Mouse (Mus musculus): ENCODE data around the gene Trpv3. TPM values are rescaled to one million over a fixed set of nuclear protein-coding genes. Genes with fewer than 3 reads are reported as not detected.

Trpv3 gene
- 0.17 and 0.86 TPM in 2 replicates for polyA plus RNA-seq (2012; rRNA removed)

- Histone ChIP-seq H3K36me3 (ENCODE audit: control insufficient read depth, insufficient read depth, low read length) (no peaks in the 10 kb centered on the region), H3K4me1 (ENCODE audit: control insufficient read depth, insufficient read depth, insufficient read length, low read length) (peaks cover 13% of the 10 kb centered on the region; the same call in 1 of the 2 replicates), H3K27me3 (ENCODE audit: control insufficient read depth, insufficient read depth, low read length) (no peaks in the 10 kb centered on the region), H3K27ac (ENCODE audit: insufficient read depth, low read depth, low read length) (no peak within 1 kb of the TSS), H3K4me3 (ENCODE audit: low read depth, low read length) (peak within 1 kb of the TSS; percentile 33; the same call in 1 of the 2 replicates)
- 32% methylated on average over 7 of the region's 7 CpGs for WGBS
- no peak for TF ChIP-seq POLR2A (IDR thresholded peaks at IDR 0.05; ENCODE audit: low read depth, low read length)
- TF ChIP-seq CTCF (IDR thresholded peaks at IDR 0.05; ENCODE audit: extremely low read depth, insufficient read length, insufficient replicate concordance, low read depth, low read length) = no peak
Observed at GRCm38 (mm10) chr11:73267267-73267666, at the start of gene Trpv3. Trpv3 (plus strand) TSS chr11:73267388.

GRCm38 (mm10) chr11:73219671-73220070 is 47.5 kb upstream of the Trpv3 start:
- TF ChIP-seq POLR2A (IDR thresholded peaks at IDR 0.05; ENCODE audit: low read depth, low read length) = no peak
- peak; percentile 46; the same call in 1 of the 2 replicates for TF ChIP-seq CTCF (IDR thresholded peaks at IDR 0.05; ENCODE audit: extremely low read depth, insufficient read length, insufficient replicate concordance, low read depth, low read length)
- no peak overlapping the region for H3K4me3 ChIP-seq (ENCODE audit: low read depth, low read length)
- 71% methylated on average over 2 of the region's 2 CpGs for WGBS
- no peaks in the 10 kb centered on the region for H3K27me3 ChIP-seq (ENCODE audit: control insufficient read depth, insufficient read depth, low read length)
- H3K36me3 ChIP-seq (ENCODE audit: control insufficient read depth, insufficient read depth, low read length) = peaks cover 22% of the 10 kb centered on the region
- H3K27ac ChIP-seq (ENCODE audit: insufficient read depth, low read depth, low read length) = no peak overlapping the region
- H3K4me1 ChIP-seq (ENCODE audit: control insufficient read depth, insufficient read depth, insufficient read length, low read length) = peaks cover 2% of the 10 kb centered on the region; the same call in 1 of the 2 replicates

GRCm38 (mm10) chr11:73220651-73221050 is 46.5 kb upstream of the Trpv3 start:
- H3K27me3 ChIP-seq (ENCODE audit: control insufficient read depth, insufficient read depth, low read length) = no peaks in the 10 kb centered on the region
- no peak overlapping the region for H3K4me3 ChIP-seq (ENCODE audit: low read depth, low read length)
- WGBS = 90% methylated on average over 1 of the region's 1 CpGs
- no peak for TF ChIP-seq POLR2A (IDR thresholded peaks at IDR 0.05; ENCODE audit: low read depth, low read length)
- no peak for TF ChIP-seq CTCF (IDR thresholded peaks at IDR 0.05; ENCODE audit: extremely low read depth, insufficient read length, insufficient replicate concordance, low read depth, low read length)
- peaks cover 2% of the 10 kb centered on the region; the same call in 1 of the 2 replicates for H3K4me1 ChIP-seq (ENCODE audit: control insufficient read depth, insufficient read depth, insufficient read length, low read length)
- H3K36me3 ChIP-seq (ENCODE audit: control insufficient read depth, insufficient read depth, low read length) = peaks cover 16% of the 10 kb centered on the region
- H3K27ac ChIP-seq (ENCODE audit: insufficient read depth, low read depth, low read length) = no peak overlapping the region

GRCm38 (mm10) chr11:73222846-73223245 is 44.3 kb upstream of the Trpv3 start:
- no peak for TF ChIP-seq POLR2A (IDR thresholded peaks at IDR 0.05; ENCODE audit: low read depth, low read length)
- no peak for TF ChIP-seq CTCF (IDR thresholded peaks at IDR 0.05; ENCODE audit: extremely low read depth, insufficient read length, insufficient replicate concordance, low read depth, low read length)
- H3K4me1 ChIP-seq (ENCODE audit: control insufficient read depth, insufficient read depth, insufficient read length, low read length) = peaks cover 2% of the 10 kb centered on the region; the same call in 1 of the 2 replicates
- H3K27ac ChIP-seq (ENCODE audit: insufficient read depth, low read depth, low read length) = no peak overlapping the region
- no peaks in the 10 kb centered on the region for H3K27me3 ChIP-seq (ENCODE audit: control insufficient read depth, insufficient read depth, low read length)
- H3K36me3 ChIP-seq (ENCODE audit: control insufficient read depth, insufficient read depth, low read length) = peaks cover 12% of the 10 kb centered on the region
- 32% methylated on average over 5 of the region's 5 CpGs for WGBS
- H3K4me3 ChIP-seq (ENCODE audit: low read depth, low read length) = no peak overlapping the region

GRCm38 (mm10) chr11:73223966-73224365 is 43.2 kb upstream of the Trpv3 start:
- H3K27me3 ChIP-seq (ENCODE audit: control insufficient read depth, insufficient read depth, low read length) = no peaks in the 10 kb centered on the region
- H3K27ac ChIP-seq (ENCODE audit: insufficient read depth, low read depth, low read length) = no peak overlapping the region
- peaks cover 7% of the 10 kb centered on the region for H3K36me3 ChIP-seq (ENCODE audit: control insufficient read depth, insufficient read depth, low read length)
- TF ChIP-seq CTCF (IDR thresholded peaks at IDR 0.05; ENCODE audit: extremely low read depth, insufficient read length, insufficient replicate concordance, low read depth, low read length) (peak; percentile 70; the same call in 1 of the 2 replicates), POLR2A (IDR thresholded peaks at IDR 0.05; ENCODE audit: low read depth, low read length) (no peak)
- 56% methylated on average over 2 of the region's 2 CpGs for WGBS
- no peak overlapping the region for H3K4me3 ChIP-seq (ENCODE audit: low read depth, low read length)
- peaks cover 2% of the 10 kb centered on the region; the same call in 1 of the 2 replicates for H3K4me1 ChIP-seq (ENCODE audit: control insufficient read depth, insufficient read depth, insufficient read length, low read length)

- WGBS = 85% methylated on average over 6 of the region's 6 CpGs
- peaks cover 2% of the 10 kb centered on the region; the same call in 1 of the 2 replicates for H3K4me1 ChIP-seq (ENCODE audit: control insufficient read depth, insufficient read depth, insufficient read length, low read length)
- TF ChIP-seq POLR2A (IDR thresholded peaks at IDR 0.05; ENCODE audit: low read depth, low read length) (no peak), CTCF (IDR thresholded peaks at IDR 0.05; ENCODE audit: extremely low read depth, insufficient read length, insufficient replicate concordance, low read depth, low read length) (no peak)
Observed at GRCm38 (mm10) chr11:73225856-73226255, 41.3 kb upstream of the Trpv3 start.

GRCm38 (mm10) chr11:73228881-73229280 is 38.3 kb upstream of the Trpv3 start:
- no peak for TF ChIP-seq CTCF (IDR thresholded peaks at IDR 0.05; ENCODE audit: extremely low read depth, insufficient read length, insufficient replicate concordance, low read depth, low read length)
- no peak for TF ChIP-seq POLR2A (IDR thresholded peaks at IDR 0.05; ENCODE audit: low read depth, low read length)

More at GRCm38 (mm10) chr11:73225856-73226255, 41.3 kb upstream of the Trpv3 start:
- no peak overlapping the region for H3K4me3 ChIP-seq (ENCODE audit: low read depth, low read length)
- H3K27me3 ChIP-seq (ENCODE audit: control insufficient read depth, insufficient read depth, low read length) = no peaks in the 10 kb centered on the region
- H3K36me3 ChIP-seq (ENCODE audit: control insufficient read depth, insufficient read depth, low read length) = peaks cover 4% of the 10 kb centered on the region; the same call in 1 of the 2 replicates
- H3K27ac ChIP-seq (ENCODE audit: insufficient read depth, low read depth, low read length) = no peak overlapping the region

More at GRCm38 (mm10) chr11:73228881-73229280, 38.3 kb upstream of the Trpv3 start:
- Histone ChIP-seq H3K4me3 (ENCODE audit: low read depth, low read length) (no peak overlapping the region), H3K4me1 (ENCODE audit: control insufficient read depth, insufficient read depth, insufficient read length, low read length) (peaks cover under 1% of the 10 kb centered on the region; the same call in 1 of the 2 replicates), H3K27ac (ENCODE audit: insufficient read depth, low read depth, low read length) (no peak overlapping the region), H3K27me3 (ENCODE audit: control insufficient read depth, insufficient read depth, low read length) (no peaks in the 10 kb centered on the region), H3K36me3 (ENCODE audit: control insufficient read depth, insufficient read depth, low read length) (no peaks in the 10 kb centered on the region)
- WGBS = 69% methylated on average over 5 of the region's 5 CpGs
